Mouse (Mus musculus): ENCODE results near the gene Ppp3ca.

DNA sequence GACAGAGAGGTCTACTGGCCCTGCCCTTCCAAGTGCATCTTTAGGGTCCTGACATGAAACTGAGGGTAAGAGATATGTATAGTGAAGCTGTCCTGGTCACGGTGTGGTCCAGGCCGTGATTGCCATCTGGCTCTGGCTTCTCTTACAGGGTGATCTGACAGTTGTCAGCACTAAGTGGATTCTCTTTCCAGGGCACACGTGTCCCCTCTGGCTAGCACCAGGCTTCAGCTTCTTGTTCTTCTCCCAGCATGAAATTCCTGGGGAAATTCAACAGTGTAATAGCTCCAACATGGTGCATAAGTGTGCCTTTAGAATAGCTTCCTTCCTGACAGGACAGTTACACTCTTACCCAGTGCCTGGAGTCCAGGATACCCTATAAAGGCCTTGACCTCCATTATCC lies 222.2 kb downstream of the Ppp3ca start:
- TF ChIP-seq POLR2A (IDR thresholded peaks at IDR 0.05; ENCODE audit: low read depth, low read length) (no peak), MAX (IDR thresholded peaks at IDR 0.05; ENCODE audit: low read length) (no peak), MEF2A (IDR thresholded peaks at IDR 0.05; ENCODE audit: borderline replicate concordance, low read depth, low read length) (no peak), EP300 (IDR thresholded peaks at IDR 0.05; ENCODE audit: low read length) (no peak), CTCF (conservative IDR thresholded peaks at IDR 0.05 in 1 of 2, IDR thresholded peaks at IDR 0.05 in 1 of 2; ENCODE audit: low read depth in 2 of 2, low read length in 2 of 2) (no peak), ZKSCAN1 (IDR thresholded peaks at IDR 0.05; ENCODE audit: borderline replicate concordance, low read depth, low read length) (no peak), ELF1 (IDR thresholded peaks at IDR 0.05; ENCODE audit: low read depth, low read length) (no peak), MAFK (IDR thresholded peaks at IDR 0.05; ENCODE audit: insufficient replicate concordance, low read length) (no peak)

Data from CH12.LX (cell line).